Mouse (Mus musculus) ovary, postnatal 10 days (tissue): ENCODE measurements around the gene Naa16.
"Not testable (repeated sequence)": the region's sequence is repeated elsewhere in the genome, so short reads cannot be mapped to it uniquely, and the experiment has no call there.

Source experiments
- DNase-seq: peaks from one replicate; pipeline ENCODE4 v3.0.0; 2022; ENCODE audit warnings: low spot score

The Naa16 gene

GRCm38 (mm10) chr14:79390265-79390926, at the start of gene Naa16:
Gene Naa16, minus strand, starts transcription at chr14:79390778.
- DNase-seq = peak; percentile 88

GRCm38 (mm10) chr14:79434068-79434467, 43.5 kb upstream of the Naa16 start:
- no peak for DNase-seq

GRCm38 (mm10) chr14:79426730-79427365, 36.3 kb upstream of the Naa16 start:
- not testable (repeated sequence) for DNase-seq

GRCm38 (mm10) chr14:79425979-79426729, 35.6 kb upstream of the Naa16 start, which contains the start of gene Kbtbd7:
Gene Kbtbd7, plus strand, starts transcription at chr14:79426511.
- DNase-seq = peak; percentile 79

GRCm38 (mm10) chr14:79420083-79420685, 29.6 kb upstream of the Naa16 start:
- no peak for DNase-seq

- no peak for DNase-seq
Measured at GRCm38 (mm10) chr14:79413121-79413520, 22.5 kb upstream of the Naa16 start.

GRCm38 (mm10) chr14:79410662-79411061, 20.1 kb upstream of the Naa16 start:
- DNase-seq = no peak

GRCm38 (mm10) chr14:79409278-79409830, 18.8 kb upstream of the Naa16 start:
- DNase-seq = no peak

GRCm38 (mm10) chr14:79407641-79408040, 17.1 kb upstream of the Naa16 start:
- DNase-seq = no peak

- peak; percentile 39 for DNase-seq
Measured at GRCm38 (mm10) chr14:79397321-79398122, 6.9 kb upstream of the Naa16 start, which contains the start of gene Mtrf1. Gene Mtrf1, plus strand, starts transcription at chr14:79397772.

GRCm38 (mm10) chr14:79394564-79394963, 4.0 kb upstream of the Naa16 start:
- no peak for DNase-seq

- no peak for DNase-seq
Measured at GRCm38 (mm10) chr14:79393289-79393688, 2.7 kb upstream of the Naa16 start.

- DNase-seq = no peak
Measured at GRCm38 (mm10) chr14:79389438-79390264, 927 bp downstream of the Naa16 start.

GRCm38 (mm10) chr14:79388304-79388703, 2.3 kb downstream of the Naa16 start:
- no peak for DNase-seq

- DNase-seq = no peak
Measured at GRCm38 (mm10) chr14:79383120-79383519, 7.5 kb downstream of the Naa16 start.

GRCm38 (mm10) chr14:79377041-79377440, 13.5 kb downstream of the Naa16 start:
- no peak for DNase-seq

GRCm38 (mm10) chr14:79358055-79358454, 32.5 kb downstream of the Naa16 start:
- DNase-seq = no peak

GRCm38 (mm10) chr14:79346384-79346783, 44.2 kb downstream of the Naa16 start:
- DNase-seq = no peak

- DNase-seq = no peak
Measured at GRCm38 (mm10) chr14:79335613-79336012, 55.0 kb downstream of the Naa16 start.

- DNase-seq = no peak
Measured at GRCm38 (mm10) chr14:79331936-79332335, 58.6 kb downstream of the Naa16 start.
